Mouse (Mus musculus): Measurements from ENCODE around the gene Ush1g. TPM values are rescaled to one million over a fixed set of nuclear protein-coding genes. Genes with fewer than 3 reads are reported as not detected.
A peak's percentile ranks its signal among the peaks of the same experiment; 100 is the strongest.

The Ush1g gene
- polyA plus RNA-seq, 1 experiment = 2.0 TPM

GRCm38 (mm10) chr11:115277604-115277975, 44.3 kb downstream of the Ush1g start:
- Histone ChIP-seq H3K27me3 (ENCODE audit: control insufficient read depth, insufficient read depth, low read length) (no peaks in the 10 kb centered on the region), H3K36me3 (ENCODE audit: control insufficient read depth, insufficient read depth, low read length) (no peaks in the 10 kb centered on the region), H3K4me1 (ENCODE audit: control insufficient read depth, insufficient read depth, insufficient read length) (peaks cover 14% of the 10 kb centered on the region; the same call in 1 of the 2 replicates), H3K4me3 (ENCODE audit: extremely low read depth, insufficient read depth, insufficient read length) (peak overlapping the region; percentile 76), H3K27ac (ENCODE audit: insufficient read depth, low read length) (peak overlapping the region; percentile 88)
- TF ChIP-seq CTCF (IDR thresholded peaks at IDR 0.05; ENCODE audit: extremely low read depth, insufficient read depth, insufficient read length, insufficient replicate concordance) (no peak), POLR2A (IDR thresholded peaks at IDR 0.05; ENCODE audit: low read depth, low read length) (no peak)
- 14% methylated on average over 7 of the region's 7 CpGs for WGBS
- DNase-seq (ENCODE audit: low read depth in 1 of 2, low spot score in 2 of 2) = no peak

- Histone ChIP-seq H3K27me3 (ENCODE audit: control insufficient read depth, insufficient read depth, low read length) (no peaks in the 10 kb centered on the region), H3K27ac (ENCODE audit: insufficient read depth, low read length) (peak within 1 kb of the TSS; percentile 89), H3K4me1 (ENCODE audit: control insufficient read depth, insufficient read depth, insufficient read length) (peaks cover 14% of the 10 kb centered on the region; the same call in 1 of the 2 replicates), H3K4me3 (ENCODE audit: extremely low read depth, insufficient read depth, insufficient read length) (peak within 1 kb of the TSS; percentile 79), H3K36me3 (ENCODE audit: control insufficient read depth, insufficient read depth, low read length) (no peaks in the 10 kb centered on the region; the same call in 1 of the 2 replicates)
- DNase-seq (ENCODE audit: low read depth in 1 of 2, low spot score in 2 of 2) = peak; percentile 99 to 100
- WGBS = under 1% methylated on average over 42 of the region's 42 CpGs
- TF ChIP-seq POLR2A (IDR thresholded peaks at IDR 0.05; ENCODE audit: low read depth, low read length) (peak; percentile 97), CTCF (IDR thresholded peaks at IDR 0.05; ENCODE audit: extremely low read depth, insufficient read depth, insufficient read length, insufficient replicate concordance) (no peak)
Measured at GRCm38 (mm10) chr11:115276780-115277603, 44.8 kb downstream of the Ush1g start, which contains the start of gene Fdxr. Fdxr (minus strand) TSS chr11:115277050.

- H3K4me1 ChIP-seq (ENCODE audit: control insufficient read depth, insufficient read depth, insufficient read length) = peaks cover 14% of the 10 kb centered on the region; the same call in 1 of the 2 replicates
- WGBS = 55% methylated on average over 3 of the region's 3 CpGs
- H3K27me3 ChIP-seq (ENCODE audit: control insufficient read depth, insufficient read depth, low read length) = no peaks in the 10 kb centered on the region
- H3K27ac ChIP-seq (ENCODE audit: insufficient read depth, low read length) = no peak overlapping the region
- TF ChIP-seq CTCF (IDR thresholded peaks at IDR 0.05; ENCODE audit: extremely low read depth, insufficient read depth, insufficient read length, insufficient replicate concordance) (no peak), POLR2A (IDR thresholded peaks at IDR 0.05; ENCODE audit: low read depth, low read length) (no peak)
- no peak for DNase-seq (ENCODE audit: low read depth in 1 of 2, low spot score in 2 of 2)
- peaks cover 5% of the 10 kb centered on the region; the same call in 1 of the 2 replicates for H3K36me3 ChIP-seq (ENCODE audit: control insufficient read depth, insufficient read depth, low read length)
- H3K4me3 ChIP-seq (ENCODE audit: extremely low read depth, insufficient read depth, insufficient read length) = no peak overlapping the region
Measured at GRCm38 (mm10) chr11:115275954-115276353, 45.9 kb downstream of the Ush1g start.

GRCm38 (mm10) chr11:115275509-115275908, 46.3 kb downstream of the Ush1g start:
- Histone ChIP-seq H3K4me1 (ENCODE audit: control insufficient read depth, insufficient read depth, insufficient read length) (peaks cover 14% of the 10 kb centered on the region; the same call in 1 of the 2 replicates), H3K27ac (ENCODE audit: insufficient read depth, low read length) (no peak overlapping the region), H3K27me3 (ENCODE audit: control insufficient read depth, insufficient read depth, low read length) (no peaks in the 10 kb centered on the region), H3K4me3 (ENCODE audit: extremely low read depth, insufficient read depth, insufficient read length) (no peak overlapping the region), H3K36me3 (ENCODE audit: control insufficient read depth, insufficient read depth, low read length) (peaks cover 5% of the 10 kb centered on the region; the same call in 1 of the 2 replicates)
- no peak for DNase-seq (ENCODE audit: low read depth in 1 of 2, low spot score in 2 of 2)
- TF ChIP-seq POLR2A (IDR thresholded peaks at IDR 0.05; ENCODE audit: low read depth, low read length) (no peak), CTCF (IDR thresholded peaks at IDR 0.05; ENCODE audit: extremely low read depth, insufficient read depth, insufficient read length, insufficient replicate concordance) (no peak)
- 56% methylated on average over 6 of the region's 6 CpGs for whole genome bisulfite sequencing

GRCm38 (mm10) chr11:115274771-115275170, 47.1 kb downstream of the Ush1g start:
- Histone ChIP-seq H3K4me3 (ENCODE audit: extremely low read depth, insufficient read depth, insufficient read length) (no peak overlapping the region), H3K36me3 (ENCODE audit: control insufficient read depth, insufficient read depth, low read length) (peaks cover 5% of the 10 kb centered on the region; the same call in 1 of the 2 replicates), H3K27ac (ENCODE audit: insufficient read depth, low read length) (no peak overlapping the region), H3K4me1 (ENCODE audit: control insufficient read depth, insufficient read depth, insufficient read length) (peaks cover 14% of the 10 kb centered on the region; the same call in 1 of the 2 replicates), H3K27me3 (ENCODE audit: control insufficient read depth, insufficient read depth, low read length) (no peaks in the 10 kb centered on the region)
- DNase-seq (ENCODE audit: low read depth in 1 of 2, low spot score in 2 of 2) = no peak
- WGBS = 89% methylated on average over 6 of the region's 6 CpGs
- no peak for TF ChIP-seq POLR2A (IDR thresholded peaks at IDR 0.05; ENCODE audit: low read depth, low read length)
- TF ChIP-seq CTCF (IDR thresholded peaks at IDR 0.05; ENCODE audit: extremely low read depth, insufficient read depth, insufficient read length, insufficient replicate concordance) = no peak

- WGBS = 87% methylated on average over 7 of the region's 7 CpGs
- Histone ChIP-seq H3K27ac (ENCODE audit: insufficient read depth, low read length) (no peak overlapping the region), H3K4me3 (ENCODE audit: extremely low read depth, insufficient read depth, insufficient read length) (no peak overlapping the region), H3K27me3 (ENCODE audit: control insufficient read depth, insufficient read depth, low read length) (no peaks in the 10 kb centered on the region), H3K36me3 (ENCODE audit: control insufficient read depth, insufficient read depth, low read length) (peaks cover 9% of the 10 kb centered on the region), H3K4me1 (ENCODE audit: control insufficient read depth, insufficient read depth, insufficient read length) (peaks cover 14% of the 10 kb centered on the region; the same call in 1 of the 2 replicates)
- DNase-seq (ENCODE audit: low read depth in 1 of 2, low spot score in 2 of 2) = no peak
- TF ChIP-seq CTCF (IDR thresholded peaks at IDR 0.05; ENCODE audit: extremely low read depth, insufficient read depth, insufficient read length, insufficient replicate concordance) (no peak), POLR2A (IDR thresholded peaks at IDR 0.05; ENCODE audit: low read depth, low read length) (no peak)
Measured at GRCm38 (mm10) chr11:115274178-115274577, 47.7 kb downstream of the Ush1g start.
